Comparison of ENCODE assay signal across 9 mouse cellular contexts in the genomic region with DNA sequence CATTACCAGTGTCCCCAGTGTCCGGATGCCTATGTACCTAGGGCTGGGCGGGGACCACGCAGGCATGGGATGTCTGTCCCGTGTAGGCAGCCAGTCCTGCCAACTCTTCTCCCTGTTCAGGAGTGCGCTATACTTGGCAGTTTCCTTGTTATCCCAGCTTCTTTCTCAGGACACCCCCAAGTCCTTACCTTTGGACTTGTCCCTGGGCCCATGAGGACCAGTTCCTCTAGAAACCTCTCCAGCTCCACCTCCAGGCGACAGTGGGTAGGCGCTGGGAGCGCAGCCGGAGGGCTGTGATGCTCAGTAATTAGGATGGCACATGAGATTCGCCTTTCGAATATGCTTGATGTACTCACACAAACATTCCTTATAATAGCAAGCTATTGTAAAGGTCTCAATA. TPM values are rescaled to one million over a fixed set of nuclear protein-coding genes. Genes with fewer than 3 reads are reported as not detected.
DNase-seq lines count a peak whose midpoint lies in the region; ATAC-seq lines count a peak whose summit lies in the region.
"Had no signal": no experiment of that assay in that cellular context is flagged by ENCODE, and none has a peak within 500 bp of the region (broad histone marks: within the 10 kb centered on the region; RNA-seq: fewer than 3 reads in every experiment).

No protein-coding gene starts in this region.

- peaks cover 58% of the 10 kb centered on the region for H3K4me1 ChIP-seq in midbrain, embryonic 13.5 days (replicated peaks)
- H3K4me1 ChIP-seq in midbrain, embryonic 15.5 days: peaks cover 44% of the 10 kb centered on the region

- WGBS in midbrain, embryonic 13.5 days: 14% methylated on average over 11 of the region's 11 CpGs
- 12% methylated on average over 11 of the region's 11 CpGs for WGBS in midbrain, embryonic 15.5 days

- H3K9me3 ChIP-seq in midbrain, embryonic 13.5 days: no peaks in the 10 kb centered on the region
- H3K9me3 ChIP-seq in midbrain, embryonic 15.5 days: no peaks in the 10 kb centered on the region

- no peak overlapping the region for H3K27ac ChIP-seq in midbrain, embryonic 13.5 days
- no peak overlapping the region for H3K27ac ChIP-seq in midbrain, embryonic 15.5 days

- DNase-seq in CD4-positive, CD25-positive, alpha-beta regulatory T cell, adult 2 months (ENCODE audit: low read depth, low spot score): peak; percentile 34
- peak; percentile 36 for DNase-seq in induced T-regulatory cell, adult 2 months (ENCODE audit: low read depth)
- peak; percentile 28 to 32 for DNase-seq in lung, postnatal 4 days
- no peak for DNase-seq in thymus, postnatal 25 days
- no peak for DNase-seq in urinary bladder, postnatal 25 days (ENCODE audit: low spot score)

- H3K9ac ChIP-seq in midbrain, embryonic 13.5 days (replicated peaks): no peak overlapping the region
- H3K9ac ChIP-seq in midbrain, embryonic 15.5 days: no peak overlapping the region

- ATAC-seq in CD4-positive, CD25-positive, alpha-beta regulatory T cell, adult 4 months: no peak
- ATAC-seq in midbrain, embryonic 13.5 days: no peak
- ATAC-seq in midbrain, embryonic 15.5 days (replicated peaks): no peak

- H3K36me3 ChIP-seq in midbrain, embryonic 13.5 days: no peaks in the 10 kb centered on the region
- no peaks in the 10 kb centered on the region for H3K36me3 ChIP-seq in midbrain, embryonic 15.5 days (replicated peaks)

- H3K4me3 ChIP-seq in midbrain, embryonic 13.5 days (replicated peaks): no peak overlapping the region
- no peak overlapping the region for H3K4me3 ChIP-seq in midbrain, embryonic 15.5 days

- peaks cover 80% of the 10 kb centered on the region for H3K27me3 ChIP-seq in midbrain, embryonic 13.5 days
- H3K27me3 ChIP-seq in midbrain, embryonic 15.5 days (replicated peaks): peaks cover 52% of the 10 kb centered on the region

- H3K4me2 ChIP-seq in midbrain, embryonic 13.5 days (replicated peaks): peak overlapping the region; percentile 59; the same call in 1 of the 2 replicates
- no peak overlapping the region for H3K4me2 ChIP-seq in midbrain, embryonic 15.5 days

RNA-seq across cellular contexts. Expression of gene Msx3, which starts 13.4 kb away (rescaled TPM):
- polyA plus RNA-seq in CD4-positive, CD25-positive, alpha-beta regulatory T cell, adult 4 months (2017; shearing (Covaris generic)): under 1 TPM in 1 of 2 experiments, not detected in 1; 0.20 TPM
- 3.6 and 4.4 TPM in 2 replicates for polyA plus RNA-seq in midbrain, embryonic 13.5 days (2015; fragmentation: Nextera tagmentation; extraction: Ambion mirVana)
- 1.2 TPM in 2 replicates for polyA plus RNA-seq in midbrain, embryonic 15.5 days (2015; fragmentation: Nextera tagmentation; extraction: Ambion mirVana)
- polyA plus RNA-seq: stomach, embryonic 14.5 days had no signal

RNA-seq across cellular contexts. Expression of gene Caly, which starts 20.0 kb away (rescaled TPM):
- not detected for polyA plus RNA-seq in CD4-positive, CD25-positive, alpha-beta regulatory T cell, adult 4 months (2017; shearing (Covaris generic))
- 88.6 and 92.6 TPM in 2 replicates for polyA plus RNA-seq in midbrain, embryonic 13.5 days (2015; fragmentation: Nextera tagmentation; extraction: Ambion mirVana)
- 277 and 280 TPM in 2 replicates for polyA plus RNA-seq in midbrain, embryonic 15.5 days (2015; fragmentation: Nextera tagmentation; extraction: Ambion mirVana)

RNA-seq across cellular contexts. Expression of gene Tubgcp2, which starts 25.8 kb away (rescaled TPM):
- polyA plus RNA-seq in CD4-positive, CD25-positive, alpha-beta regulatory T cell, adult 4 months (2017; shearing (Covaris generic)): 10 to 100 TPM; 29.2 to 52.0 TPM
- polyA plus RNA-seq in midbrain, embryonic 13.5 days (2015; fragmentation: Nextera tagmentation; extraction: Ambion mirVana): 61.1 and 62.9 TPM in 2 replicates
- 61.3 and 62.6 TPM in 2 replicates for polyA plus RNA-seq in midbrain, embryonic 15.5 days (2015; fragmentation: Nextera tagmentation; extraction: Ambion mirVana)

RNA-seq across cellular contexts. Expression of gene Zfp511, which starts 26.1 kb away (rescaled TPM):
- polyA plus RNA-seq in CD4-positive, CD25-positive, alpha-beta regulatory T cell, adult 4 months (2017; shearing (Covaris generic)): 10 to 100 TPM; 28.8 to 33.0 TPM
- polyA plus RNA-seq in midbrain, embryonic 13.5 days (2015; fragmentation: Nextera tagmentation; extraction: Ambion mirVana): 49.6 and 50.7 TPM in 2 replicates
- 56.6 and 58.0 TPM in 2 replicates for polyA plus RNA-seq in midbrain, embryonic 15.5 days (2015; fragmentation: Nextera tagmentation; extraction: Ambion mirVana)

RNA-seq across cellular contexts. Expression of gene Prap1, which starts 30.9 kb away (rescaled TPM):
- polyA plus RNA-seq in CD4-positive, CD25-positive, alpha-beta regulatory T cell, adult 4 months (2017; shearing (Covaris generic)): not detected
- polyA plus RNA-seq in midbrain, embryonic 13.5 days (2015; fragmentation: Nextera tagmentation; extraction: Ambion mirVana): 0.46 TPM in 1 of 2 replicates, not detected in the other
- polyA plus RNA-seq in midbrain, embryonic 15.5 days (2015; fragmentation: Nextera tagmentation; extraction: Ambion mirVana): not detected in 2 replicates

Comparison
In these comparisons a context has a peak if more than half of its experiments do, and no peak if none do; other contexts are left out.
1. DNase-seq: peak in CD4-positive, CD25-positive, alpha-beta regulatory T cell, adult 2 months (single experiment), induced T-regulatory cell, adult 2 months (single experiment) and lung, postnatal 4 days (2 of 2); none in thymus, postnatal 25 days (single experiment) and urinary bladder, postnatal 25 days (single experiment).
2. RNA of gene Caly, which starts 20.0 kb away (polyA plus RNA-seq): 277 to 280 TPM in midbrain, embryonic 15.5 days and 88.6 to 92.6 TPM in midbrain, embryonic 13.5 days; not detected in CD4-positive, CD25-positive, alpha-beta regulatory T cell, adult 4 months; every median in the first group is over 10 times any median in the second.